Mouse (Mus musculus) C2C12 (cell line): Measurements from ENCODE around the gene Cdh18. TPM values are rescaled to one million over a fixed set of nuclear protein-coding genes. Genes with fewer than 3 reads are reported as not detected.
A peak's percentile ranks its signal among the peaks of the same experiment; 100 is the strongest.

Experiments
- H3K27me3 ChIP-seq: one replicate; pipeline ENCODE4 v1.6.1; 2011; ENCODE audit not compliant: control insufficient read depth, insufficient read depth, insufficient read length
- H3K36me3 ChIP-seq: one replicate; pipeline ENCODE4 v1.6.1; 2011; ENCODE audit not compliant: control insufficient read depth, insufficient read depth
- H3K4me3 ChIP-seq: one replicate; pipeline ENCODE4 v1.5.1; 2011; ENCODE audit warnings: mild to moderate bottlenecking, control low read depth; ENCODE audit not compliant: poor library complexity, insufficient read depth, severe bottlenecking
- H3K79me2 ChIP-seq: one replicate; pipeline ENCODE4 v1.6.1; 2011; ENCODE audit not compliant: control insufficient read depth, insufficient read depth
- H3K79me3 ChIP-seq: one replicate; pipeline ENCODE4 v1.6.1; 2011; ENCODE audit warnings: low read depth, control low read depth
- H3ac ChIP-seq: one replicate; pipeline ENCODE3; 2011; ENCODE audit warnings: low read depth; ENCODE audit not compliant: control insufficient read depth, insufficient read length
- CEBPB ChIP-seq: IDR thresholded peaks from one replicate; pipeline ENCODE4 v1.6.1; 2011; ENCODE audit warnings: low read depth, mild to moderate bottlenecking, control low read depth, moderate library complexity
- CTCF ChIP-seq: IDR thresholded peaks from one replicate; pipeline ENCODE4 v1.5.1; 2011; ENCODE audit not compliant: control insufficient read depth, insufficient read depth, insufficient read length
- FOSL1 ChIP-seq: IDR thresholded peaks from one replicate; pipeline ENCODE4 v1.8.0; 2011; ENCODE audit warnings: mild to moderate bottlenecking, low read length; ENCODE audit not compliant: poor library complexity, insufficient read depth, severe bottlenecking
- MAX ChIP-seq: IDR thresholded peaks from one replicate; pipeline ENCODE4 v1.6.1; 2011; ENCODE audit warnings: mild to moderate bottlenecking, control low read depth
- MYOD1 ChIP-seq: IDR thresholded peaks from one replicate; pipeline ENCODE4 v1.6.1; 2011; ENCODE audit warnings: low read depth; ENCODE audit not compliant: control insufficient read depth, insufficient read length
- MYOG ChIP-seq: IDR thresholded peaks from one replicate; pipeline ENCODE4 v1.6.1; 2011; ENCODE audit not compliant: control insufficient read depth, insufficient read length; ENCODE audit errors: extremely low read depth
- USF1 ChIP-seq: IDR thresholded peaks from one replicate; pipeline ENCODE4 v1.6.1; 2011; ENCODE audit warnings: low read depth, mild to moderate bottlenecking, control low read depth, moderate library complexity
- polyA plus RNA-seq: library from polyadenylated mRNA; unstranded; fragments of >200 nt; fragmentation: generic; extraction: Trizol; gene quantifications from one replicate; pipeline ENCODE4 v1.2.1, GENCODE M21; 2012; ENCODE audit warnings: missing spikeins

The Cdh18 gene
- polyA plus RNA-seq, 1 experiment = 2.9 TPM

DNA sequence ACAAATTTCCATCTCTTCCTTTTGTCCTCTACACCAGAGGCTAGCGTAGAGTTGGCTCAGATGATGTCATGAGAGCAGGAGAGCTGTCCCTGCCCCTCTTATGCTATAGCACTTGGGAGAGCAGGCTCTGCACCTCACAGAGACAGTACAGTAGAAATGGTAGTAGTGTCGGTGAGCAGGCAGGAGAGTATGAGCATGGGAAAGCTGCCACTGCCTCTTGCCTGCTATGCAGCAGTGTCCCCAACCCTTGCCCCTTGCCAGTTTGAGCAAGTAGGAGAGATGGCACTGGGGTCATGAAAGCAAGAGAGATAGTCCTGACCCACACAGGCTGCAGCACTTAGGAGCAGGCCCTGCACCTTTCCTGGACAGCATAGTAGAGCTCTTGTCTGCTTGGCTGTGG lies 607.1 kb downstream of the Cdh18 start:
- TF ChIP-seq MYOG (no peak), MAX (no peak), CTCF (no peak), MYOD1 (no peak)
- no peak overlapping the region for H3K4me3 ChIP-seq

DNA sequence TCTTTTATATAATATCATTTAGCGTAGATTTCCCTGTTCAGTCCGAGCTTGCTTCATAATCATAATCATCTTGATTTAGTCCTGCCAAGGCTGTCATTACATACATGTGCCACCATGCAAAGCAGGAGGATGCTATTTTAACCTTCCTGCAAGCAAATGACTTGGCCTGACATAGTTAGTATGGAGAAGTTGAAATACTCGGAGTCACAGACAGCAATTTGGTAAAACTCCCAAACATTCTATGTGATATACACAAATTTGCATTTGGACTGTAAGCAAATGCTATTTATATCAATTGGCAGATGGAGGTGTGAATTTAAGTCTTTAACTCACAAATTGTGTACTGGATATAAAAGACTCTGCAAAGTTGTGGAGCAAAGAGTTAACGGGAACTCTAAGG lies 616.0 kb downstream of the Cdh18 start:
- Histone ChIP-seq H3K79me2 (no peaks in the 10 kb centered on the region), H3K4me3 (no peak overlapping the region), H3K36me3 (no peaks in the 10 kb centered on the region), H3ac (no peak overlapping the region), H3K27me3 (no peaks in the 10 kb centered on the region), H3K79me3 (no peaks in the 10 kb centered on the region)
- no peak for TF ChIP-seq USF1
- TF ChIP-seq MAX = no peak
- TF ChIP-seq CEBPB = no peak
- no peak for TF ChIP-seq FOSL1
- TF ChIP-seq MYOD1 = no peak

More for the DNA sequence above, 607.1 kb downstream of the Cdh18 start:
- no peak overlapping the region for H3ac ChIP-seq
- H3K79me3 ChIP-seq = no peaks in the 10 kb centered on the region
- H3K79me2 ChIP-seq = no peaks in the 10 kb centered on the region
- H3K36me3 ChIP-seq = no peaks in the 10 kb centered on the region
- H3K27me3 ChIP-seq = no peaks in the 10 kb centered on the region

DNA sequence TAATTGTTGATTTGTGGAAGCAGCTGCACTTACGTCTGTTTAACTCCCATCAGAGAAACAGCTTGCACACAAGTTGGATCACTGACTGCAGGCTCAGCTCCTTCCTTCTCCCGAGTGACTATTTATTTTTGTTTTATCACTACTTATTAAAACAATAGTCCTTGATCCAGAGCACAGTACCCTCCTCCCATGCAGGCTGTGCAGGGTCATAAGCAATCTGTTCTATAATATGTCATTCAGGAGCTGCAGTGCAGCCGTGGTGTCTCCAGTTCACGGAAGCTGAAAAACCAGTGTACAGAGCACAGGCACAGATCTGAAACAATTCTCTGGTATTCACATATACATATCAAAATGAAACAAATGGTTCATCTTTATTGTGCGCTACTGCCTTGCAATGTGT lies 625.8 kb downstream of the Cdh18 start:
- TF ChIP-seq MAX (no peak), MYOD1 (peak; percentile 30)
- H3K27me3 ChIP-seq = no peaks in the 10 kb centered on the region
- H3K4me3 ChIP-seq = no peak overlapping the region
- H3K79me3 ChIP-seq = no peaks in the 10 kb centered on the region
- H3K36me3 ChIP-seq = no peaks in the 10 kb centered on the region
- no peak overlapping the region for H3ac ChIP-seq
- H3K79me2 ChIP-seq = no peaks in the 10 kb centered on the region

DNA sequence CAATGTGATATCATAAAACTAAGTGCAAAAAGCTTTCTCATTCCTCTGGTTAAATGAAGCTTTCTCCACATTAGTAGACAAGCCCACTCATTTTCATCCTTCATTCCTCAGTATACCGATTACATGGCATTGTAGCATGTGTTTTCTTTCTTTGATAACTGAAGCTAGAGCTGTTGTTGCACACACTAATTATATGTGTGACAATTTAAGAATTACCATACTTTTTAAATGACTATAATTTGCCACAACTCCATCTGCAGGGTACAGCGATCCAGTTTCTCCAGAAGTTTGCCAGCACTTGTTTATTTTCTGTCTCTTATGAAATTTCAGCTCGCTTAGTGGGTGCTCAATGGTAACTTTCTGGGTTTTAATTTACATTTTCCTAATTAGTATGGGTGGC lies 663.2 kb downstream of the Cdh18 start:
- TF ChIP-seq MAX (no peak), FOSL1 (no peak), CTCF (no peak), USF1 (no peak), MYOD1 (no peak), CEBPB (no peak), MYOG (no peak)
- H3ac ChIP-seq = no peak overlapping the region

DNA sequence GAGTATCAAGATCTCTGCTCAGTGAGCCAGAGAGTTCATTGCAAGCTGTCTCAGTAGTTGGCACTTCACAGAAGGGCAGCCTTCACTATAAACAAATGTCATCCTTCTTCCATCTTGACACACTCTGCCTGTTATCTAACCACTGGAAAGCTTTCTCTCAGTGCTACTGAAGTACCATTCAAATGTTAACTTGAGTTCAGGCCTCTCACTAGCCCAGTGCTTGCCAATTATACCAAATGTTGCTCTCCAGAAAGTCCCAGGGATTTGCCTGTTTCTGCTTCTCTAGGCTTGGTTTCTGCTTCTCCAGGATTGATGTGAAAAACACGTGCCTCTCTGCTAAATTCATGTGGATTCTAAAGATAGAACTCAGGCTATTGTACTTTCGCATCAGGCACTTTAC lies 681.8 kb downstream of the Cdh18 start:
- Histone ChIP-seq H3K79me3 (no peaks in the 10 kb centered on the region), H3K79me2 (no peaks in the 10 kb centered on the region), H3K27me3 (no peaks in the 10 kb centered on the region), H3K36me3 (no peaks in the 10 kb centered on the region), H3ac (no peak overlapping the region), H3K4me3 (no peak overlapping the region)
- no peak for TF ChIP-seq MAX
- TF ChIP-seq FOSL1 = no peak
- TF ChIP-seq MYOG = no peak
- no peak for TF ChIP-seq USF1
- TF ChIP-seq CEBPB = no peak
- TF ChIP-seq CTCF = no peak
- TF ChIP-seq MYOD1 = no peak

More for the DNA sequence above, 663.2 kb downstream of the Cdh18 start:
- no peaks in the 10 kb centered on the region for H3K27me3 ChIP-seq
- no peaks in the 10 kb centered on the region for H3K79me3 ChIP-seq
- H3K79me2 ChIP-seq = no peaks in the 10 kb centered on the region
- H3K36me3 ChIP-seq = no peaks in the 10 kb centered on the region
- H3K4me3 ChIP-seq = no peak overlapping the region

DNA sequence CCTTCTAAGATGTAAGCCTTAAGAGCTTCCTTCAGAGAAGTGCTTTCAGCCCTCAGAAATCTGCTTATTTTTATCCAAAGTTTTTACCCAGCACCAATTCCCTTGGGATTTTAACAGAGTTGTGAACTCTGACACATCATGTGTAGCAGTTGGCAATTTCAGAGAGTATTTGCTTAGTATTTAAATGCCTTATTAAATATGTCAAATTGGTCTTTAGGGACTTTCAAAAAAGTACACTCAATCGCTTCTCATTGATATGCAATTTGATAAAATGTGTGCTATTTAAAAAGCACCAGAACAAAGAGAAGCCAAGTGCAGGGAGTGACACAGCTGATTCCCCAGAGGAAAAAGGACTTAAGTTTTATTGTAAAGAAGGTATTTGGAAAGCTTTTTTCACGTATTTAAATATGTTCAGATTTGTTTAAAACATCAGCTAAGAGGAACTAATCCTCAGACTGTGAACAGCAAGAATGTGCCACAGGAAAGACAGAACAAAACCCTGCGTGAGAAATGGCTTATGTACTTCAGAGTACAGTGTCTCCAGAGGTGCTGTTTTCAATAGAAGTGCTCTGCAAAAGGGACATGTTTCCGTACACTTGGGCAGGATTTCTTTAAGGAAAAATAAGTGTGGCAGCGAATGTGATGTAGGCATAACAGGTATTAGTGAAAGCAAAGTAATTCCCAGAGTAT lies 709.1 kb downstream of the Cdh18 start:
- TF ChIP-seq CEBPB (no peak), MAX (no peak), CTCF (no peak), MYOD1 (no peak), MYOG (no peak), FOSL1 (no peak), USF1 (no peak)
- Histone ChIP-seq H3K36me3 (no peaks in the 10 kb centered on the region), H3K79me2 (no peaks in the 10 kb centered on the region), H3K4me3 (no peak overlapping the region), H3K27me3 (no peaks in the 10 kb centered on the region), H3K79me3 (no peaks in the 10 kb centered on the region), H3ac (no peak overlapping the region)
